Mouse (Mus musculus) heart, embryonic 12.5 days (tissue): Measurements from ENCODE around the gene Zfp672. TPM values are rescaled to one million over a fixed set of nuclear protein-coding genes. Genes with fewer than 3 reads are reported as not detected.
A peak's percentile ranks its signal among the peaks of the same experiment; 100 is the strongest.

Source experiments
- ATAC-seq: fragments of 200-750 bp; cut with Nextera tagmentation; 2 replicates; pipeline ENCODE4 v1.8.0; 2017; ENCODE audit warnings: moderate TSS enrichment, moderate library complexity; ENCODE audit not compliant: insufficient number of reproducible peaks, low FRiP score
- H3K27ac ChIP-seq: fragments of 300-500 bp; sonication (generic); 2 replicates; pipeline ENCODE4 v1.5.1; 2016; ENCODE audit warnings: mild to moderate bottlenecking, moderate library complexity; ENCODE audit not compliant: poor library complexity, severe bottlenecking
- H3K27me3 ChIP-seq: fragments of 300-500 bp; sonication (generic); replicated peaks from 2 replicates; pipeline ENCODE4 v1.6.1; 2016; ENCODE audit warnings: mild to moderate bottlenecking, moderate library complexity
- H3K36me3 ChIP-seq: fragments of 300-500 bp; sonication (generic); 2 replicates; pipeline ENCODE4 v1.6.1; 2016; ENCODE audit warnings: mild to moderate bottlenecking, moderate library complexity
- H3K4me1 ChIP-seq: fragments of 300-500 bp; sonication (generic); replicated peaks from 2 replicates; pipeline ENCODE4 v1.6.1; 2016; ENCODE audit warnings: mild to moderate bottlenecking
- H3K4me2 ChIP-seq: fragments of 300-500 bp; sonication (generic); 2 replicates; pipeline ENCODE4 v1.6.1; 2016; ENCODE audit warnings: mild to moderate bottlenecking, moderate library complexity
- H3K4me3 ChIP-seq: fragments of 300-500 bp; sonication (generic); 2 replicates; pipeline ENCODE4 v1.5.1; 2016; ENCODE audit warnings: mild to moderate bottlenecking
- H3K9ac ChIP-seq: fragments of 300-500 bp; sonication (generic); 2 replicates; pipeline ENCODE4 v1.6.1; 2016; ENCODE audit warnings: mild to moderate bottlenecking, moderate library complexity
- H3K9me3 ChIP-seq: fragments of 300-500 bp; sonication (generic); replicated peaks from 2 replicates; pipeline ENCODE4 v1.6.1; 2016; ENCODE audit warnings: mild to moderate bottlenecking, moderate library complexity
- WGBS: fragments of 180-500 bp; shearing (Covaris S2); methylation state at CpG from one replicate; pipeline ENCODE4 v1.1.7; 2016; 5-methylcytosine and 5-hydroxymethylcytosine counted together
- polyA plus RNA-seq: library from polyadenylated mRNA; unstranded; fragments of >200 nt; fragmentation: Nextera tagmentation; extraction: Ambion mirVana; gene quantifications from 2 replicates; pipeline ENCODE4 v1.2.1, GENCODE M21; 2016

Gene Zfp672
- polyA plus RNA-seq, 1 experiment from 2014 or later, result 32.4 TPM

DNA sequence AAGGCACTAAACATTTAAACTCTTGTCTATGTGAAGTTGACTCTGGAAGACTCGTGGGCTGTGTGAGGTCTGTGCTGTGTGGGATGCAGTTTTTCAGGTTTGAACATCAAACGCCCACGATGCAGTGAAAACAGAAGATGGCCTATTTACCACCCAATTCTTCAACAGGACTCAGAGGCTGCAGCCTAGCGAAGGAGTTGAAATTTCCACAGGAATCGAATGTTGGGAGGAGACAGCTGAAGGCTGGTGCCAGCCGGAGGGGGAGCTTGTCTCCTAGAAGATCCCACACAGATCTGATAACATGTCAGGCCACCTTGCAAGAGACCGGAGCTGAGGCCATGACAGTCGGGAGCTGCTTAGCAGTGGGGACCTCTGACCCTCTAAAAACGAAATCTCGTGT lies 24.3 kb upstream of the Zfp672 start:
- no peak overlapping the region for H3K27ac ChIP-seq
- 54% methylated on average over 10 of the region's 10 CpGs for WGBS
- ATAC-seq, result no peak

DNA sequence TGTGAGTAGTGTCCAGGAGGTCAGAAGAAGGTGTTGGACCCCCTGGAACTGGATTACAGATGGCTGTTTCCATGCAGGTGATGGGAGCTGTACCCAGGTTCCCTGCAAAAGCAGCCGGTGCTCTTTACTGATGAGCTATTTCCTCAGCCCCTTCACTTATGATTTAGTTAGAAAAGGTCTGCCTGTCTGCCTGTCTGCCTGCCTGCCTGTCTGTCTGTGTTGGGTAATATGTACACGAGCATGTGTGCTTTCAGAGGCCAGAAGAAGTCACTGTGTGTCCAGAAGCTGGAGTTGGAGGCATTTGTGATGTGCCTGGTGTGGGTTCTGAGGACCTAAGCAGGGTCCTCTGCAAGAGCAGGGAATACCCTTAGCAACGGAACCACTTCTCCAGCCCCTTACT lies 23.6 kb upstream of the Zfp672 start:
- Histone ChIP-seq H3K36me3 (no peaks in the 10 kb centered on the region), H3K4me2 (no peak overlapping the region), H3K27me3 (no peaks in the 10 kb centered on the region), H3K4me1 (peaks cover 10% of the 10 kb centered on the region), H3K4me3 (no peak overlapping the region), H3K9me3 (no peaks in the 10 kb centered on the region), H3K27ac (no peak overlapping the region), H3K9ac (no peak overlapping the region)
- no peak for ATAC-seq
- 66% methylated on average over 3 of the region's 3 CpGs for WGBS

More for the DNA sequence above, 24.3 kb upstream of the Zfp672 start:
- H3K9me3 ChIP-seq, result no peaks in the 10 kb centered on the region
- no peaks in the 10 kb centered on the region for H3K36me3 ChIP-seq
- no peak overlapping the region for H3K4me2 ChIP-seq
- H3K9ac ChIP-seq, result no peak overlapping the region
- H3K27me3 ChIP-seq, result no peaks in the 10 kb centered on the region
- no peak overlapping the region for H3K4me3 ChIP-seq
- H3K4me1 ChIP-seq, result peaks cover 10% of the 10 kb centered on the region

DNA sequence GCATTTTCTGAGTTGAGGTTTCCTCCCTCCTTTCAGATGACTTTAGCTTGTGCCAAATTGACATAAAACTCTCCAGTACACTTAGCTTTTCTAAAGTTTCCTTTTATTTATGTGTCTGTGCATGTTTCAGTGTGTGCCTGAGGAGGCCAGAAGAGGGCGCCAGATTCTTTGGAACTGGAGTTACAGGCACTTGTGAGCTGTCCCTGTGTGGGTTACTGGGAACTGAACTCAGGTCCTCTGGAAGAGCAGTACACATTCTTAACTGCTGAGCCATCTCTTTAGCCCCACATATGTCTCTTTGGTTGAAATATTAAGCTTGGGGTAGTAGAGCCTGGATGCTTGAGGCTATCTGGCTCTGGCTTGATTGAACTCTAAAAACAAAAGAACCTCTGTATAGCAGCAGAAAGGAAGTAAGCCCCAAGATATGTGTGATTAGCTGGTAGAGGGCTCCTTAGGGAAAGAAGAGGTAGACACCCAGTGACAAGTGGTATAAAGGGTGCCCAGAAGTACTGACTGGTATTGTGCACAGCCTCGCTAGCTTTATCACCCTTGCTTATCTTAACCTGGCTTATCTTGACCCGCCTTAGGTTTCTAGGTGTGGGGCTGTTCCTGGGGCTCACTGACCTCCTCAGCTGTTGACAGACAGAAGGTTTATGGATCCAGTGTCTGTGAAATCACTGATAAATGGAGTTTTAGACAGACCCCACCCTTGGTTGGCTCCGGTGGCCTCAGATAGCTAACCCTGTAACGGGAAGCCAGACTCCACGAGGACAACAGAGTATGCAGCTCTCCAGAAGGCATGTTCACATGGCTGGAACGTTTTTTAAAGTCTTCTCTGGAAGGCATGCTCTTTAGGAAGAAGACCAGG lies 22.8 kb upstream of the Zfp672 start:
- Histone ChIP-seq H3K27me3 (no peaks in the 10 kb centered on the region), H3K27ac (no peak overlapping the region), H3K4me2 (no peak overlapping the region), H3K36me3 (no peaks in the 10 kb centered on the region), H3K4me1 (peaks cover 10% of the 10 kb centered on the region), H3K9me3 (no peaks in the 10 kb centered on the region), H3K9ac (no peak overlapping the region), H3K4me3 (no peak overlapping the region)
- WGBS, result 10% methylated on average over 7 of the region's 7 CpGs
- peak; percentile 56; the same call in 1 of the 2 replicates for ATAC-seq

DNA sequence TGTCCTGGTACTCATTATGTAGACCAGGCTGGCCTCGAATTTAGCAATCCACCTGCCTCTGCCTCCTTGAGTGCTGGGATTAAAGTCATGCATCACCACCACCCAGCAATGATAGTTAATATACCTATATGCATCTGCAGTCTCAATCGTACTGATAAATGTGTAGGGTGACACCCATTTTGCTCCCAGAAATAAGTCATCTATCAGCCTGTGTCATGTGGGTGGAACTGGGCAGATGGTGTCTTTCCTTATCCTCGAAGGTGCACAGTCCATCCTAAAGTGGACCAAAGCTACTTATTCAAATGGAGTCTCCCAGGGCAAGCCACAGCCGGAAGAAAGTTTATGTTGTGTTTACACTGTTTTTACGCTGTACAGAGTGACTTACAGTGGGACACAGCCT lies 21.0 kb upstream of the Zfp672 start:
- Histone ChIP-seq H3K27me3 (no peaks in the 10 kb centered on the region), H3K4me1 (peaks cover 10% of the 10 kb centered on the region), H3K36me3 (peaks cover 16% of the 10 kb centered on the region), H3K9ac (no peak overlapping the region), H3K4me2 (no peak overlapping the region), H3K27ac (no peak overlapping the region), H3K4me3 (no peak overlapping the region), H3K9me3 (no peaks in the 10 kb centered on the region)
- no peak for ATAC-seq
- 80% methylated on average over 5 of the region's 5 CpGs for WGBS

DNA sequence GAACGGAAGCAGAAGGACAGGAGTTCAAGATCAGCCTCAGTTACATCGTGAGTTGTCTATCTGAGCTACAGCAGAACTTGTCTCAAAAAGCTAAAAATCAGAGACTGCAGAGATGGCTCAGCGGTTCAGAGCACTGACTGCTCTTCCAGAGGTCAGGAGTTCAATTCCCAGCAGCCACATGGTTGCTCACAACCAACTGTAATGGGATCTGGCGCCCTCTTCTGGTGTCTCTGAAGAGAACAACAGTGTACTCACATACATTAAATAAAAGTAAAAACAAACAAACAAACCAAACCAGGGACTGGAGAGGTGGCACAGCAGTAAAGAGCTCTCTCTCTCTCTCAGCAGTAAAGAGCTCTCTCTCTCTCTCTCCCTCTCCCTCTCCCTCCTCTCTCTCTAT lies 20.5 kb upstream of the Zfp672 start:
- 68% methylated on average over 4 of the region's 4 CpGs for WGBS
- no peak for ATAC-seq

DNA sequence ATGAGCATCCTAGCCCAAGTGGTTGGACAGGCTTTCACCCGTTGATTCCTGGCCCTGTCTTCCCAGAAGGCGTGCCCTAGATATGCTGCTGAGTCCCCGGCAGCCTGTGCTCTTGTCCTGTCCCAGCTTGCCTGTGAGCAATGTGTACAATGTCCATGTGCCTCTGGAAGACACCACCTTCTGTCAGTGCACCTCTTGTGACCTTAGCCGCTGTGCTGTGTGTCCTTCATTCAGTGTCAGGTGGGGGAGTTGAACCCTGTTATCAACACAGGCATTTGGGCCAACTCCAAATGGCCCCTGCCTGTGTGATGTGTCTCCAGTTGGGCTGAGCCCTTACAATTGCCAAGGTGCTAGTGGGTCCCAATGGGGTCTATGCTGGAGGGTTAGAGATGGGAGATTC lies 16.6 kb upstream of the Zfp672 start:
- Histone ChIP-seq H3K4me3 (no peak overlapping the region), H3K4me2 (no peak overlapping the region), H3K36me3 (peaks cover 49% of the 10 kb centered on the region), H3K27me3 (no peaks in the 10 kb centered on the region), H3K27ac (no peak overlapping the region), H3K9me3 (no peaks in the 10 kb centered on the region), H3K4me1 (no peaks in the 10 kb centered on the region), H3K9ac (no peak overlapping the region)
- ATAC-seq, result no peak
- WGBS, result 79% methylated on average over 4 of the region's 4 CpGs

More for the DNA sequence above, 20.5 kb upstream of the Zfp672 start:
- H3K36me3 ChIP-seq, result peaks cover 22% of the 10 kb centered on the region
- H3K27me3 ChIP-seq, result no peaks in the 10 kb centered on the region
- no peak overlapping the region for H3K4me2 ChIP-seq
- H3K27ac ChIP-seq, result no peak overlapping the region
- H3K4me3 ChIP-seq, result no peak overlapping the region
- no peak overlapping the region for H3K9ac ChIP-seq
- peaks cover 10% of the 10 kb centered on the region for H3K4me1 ChIP-seq
- H3K9me3 ChIP-seq, result no peaks in the 10 kb centered on the region

DNA sequence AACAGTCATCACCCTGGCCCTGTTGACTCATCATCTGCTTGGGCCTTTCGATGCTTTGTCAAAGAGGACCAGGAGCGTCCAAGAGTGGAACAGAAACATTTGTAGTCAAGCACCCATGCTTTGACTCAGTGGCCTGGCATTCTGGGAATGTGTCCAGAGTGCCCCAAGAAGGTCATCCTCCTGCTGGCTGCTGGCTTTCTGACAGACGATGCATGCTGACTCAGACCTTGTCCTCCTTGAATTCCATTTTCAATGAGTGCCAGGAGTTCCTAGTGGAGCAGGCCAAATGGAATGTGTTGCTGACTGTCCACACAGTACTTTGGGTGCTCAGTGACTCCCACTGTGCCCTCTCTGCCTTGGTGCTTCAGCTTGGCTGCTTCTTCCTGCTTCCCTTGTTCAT lies 4.6 kb upstream of the Zfp672 start:
- ATAC-seq, result no peak
- Histone ChIP-seq H3K9ac (no peak overlapping the region), H3K36me3 (peaks cover 51% of the 10 kb centered on the region), H3K4me2 (no peak overlapping the region; the same call in 1 of the 2 replicates), H3K4me3 (no peak overlapping the region), H3K9me3 (no peaks in the 10 kb centered on the region), H3K27ac (peak overlapping the region; percentile 78), H3K27me3 (no peaks in the 10 kb centered on the region), H3K4me1 (peaks cover 37% of the 10 kb centered on the region)
- 41% methylated on average over 3 of the region's 3 CpGs for WGBS

DNA sequence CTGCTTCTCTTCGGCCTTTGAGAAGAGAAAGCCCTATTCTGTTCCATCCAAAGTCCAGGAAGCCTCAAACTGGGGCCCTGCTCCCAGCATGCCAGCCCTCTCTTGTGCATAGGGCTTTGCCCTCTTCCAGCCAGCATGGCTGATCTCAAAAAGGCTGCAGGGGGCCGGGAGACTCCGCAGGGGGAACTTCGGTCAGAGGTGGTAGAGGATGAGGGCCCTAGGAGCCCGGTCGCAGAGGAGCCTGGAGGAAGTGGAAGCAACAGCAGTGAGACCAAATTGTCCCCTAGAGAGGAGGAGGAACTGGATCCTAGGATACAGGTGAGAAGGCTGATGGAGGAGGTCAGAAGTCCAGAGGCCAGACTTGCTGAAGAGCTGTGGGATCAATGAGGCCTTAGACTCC lies 1.4 kb upstream of the Zfp672 start:
- Histone ChIP-seq H3K4me1 (peaks cover 49% of the 10 kb centered on the region), H3K4me3 (peak overlapping the region; percentile 90), H3K9ac (peak overlapping the region; percentile 95), H3K4me2 (peak overlapping the region; percentile 90), H3K27me3 (no peaks in the 10 kb centered on the region), H3K27ac (no peak overlapping the region), H3K36me3 (peaks cover 39% of the 10 kb centered on the region), H3K9me3 (no peaks in the 10 kb centered on the region)
- ATAC-seq, result no peak
- WGBS, result 76% methylated on average over 6 of the region's 6 CpGs

DNA sequence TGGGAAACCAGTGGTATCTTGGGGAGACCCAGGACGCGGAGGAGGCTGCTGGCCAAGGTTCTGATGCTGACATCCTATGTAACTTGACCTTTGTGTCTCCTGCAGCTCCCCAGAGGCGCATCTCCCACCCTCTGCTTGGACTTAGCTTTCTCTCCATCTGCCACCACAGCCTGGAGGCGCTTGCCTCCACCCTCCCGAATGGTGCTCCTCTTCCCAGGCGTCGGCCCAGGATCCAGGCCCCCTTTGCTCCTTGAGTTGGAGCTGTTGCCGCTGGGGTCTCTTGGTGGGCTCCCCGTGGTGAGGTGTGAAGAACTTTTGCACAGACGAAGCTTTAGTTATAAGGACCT lies 983 bp upstream of the Zfp672 start:
- Histone ChIP-seq H3K4me3 (peak overlapping the region; percentile 90), H3K27ac (peak overlapping the region; percentile 69; the same call in 1 of the 2 replicates), H3K27me3 (no peaks in the 10 kb centered on the region), H3K9me3 (no peaks in the 10 kb centered on the region), H3K4me1 (peaks cover 49% of the 10 kb centered on the region), H3K36me3 (peaks cover 36% of the 10 kb centered on the region), H3K4me2 (peak overlapping the region; percentile 90), H3K9ac (peak overlapping the region; percentile 95)
- WGBS, result 12% methylated on average over 10 of the region's 10 CpGs
- no peak for ATAC-seq

DNA sequence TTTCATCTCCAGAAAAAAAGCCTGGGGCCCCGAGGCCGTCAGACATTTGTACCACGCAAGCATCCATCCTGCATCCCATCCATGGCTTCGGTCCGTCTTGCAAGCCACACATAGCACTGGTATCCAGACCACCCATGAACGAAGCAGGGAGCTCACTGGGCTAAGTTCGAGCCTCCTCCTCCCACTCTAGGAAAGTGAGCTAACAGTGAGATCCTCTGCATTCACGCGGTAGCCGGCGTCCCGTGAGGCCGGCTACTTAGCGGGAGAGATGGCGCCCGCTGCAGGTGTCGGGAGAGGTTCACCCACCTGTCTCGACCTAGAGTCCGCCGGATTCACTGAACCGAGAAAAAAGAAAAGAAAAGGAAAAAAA lies 248 bp downstream of the Zfp672 start:
- Histone ChIP-seq H3K9ac (peak overlapping the region; percentile 95), H3K4me3 (peak overlapping the region; percentile 90), H3K4me2 (peak overlapping the region; percentile 79), H3K27ac (peak overlapping the region; percentile 41; the same call in 1 of the 2 replicates), H3K27me3 (no peaks in the 10 kb centered on the region), H3K36me3 (peaks cover 34% of the 10 kb centered on the region), H3K4me1 (peaks cover 47% of the 10 kb centered on the region), H3K9me3 (no peaks in the 10 kb centered on the region)
- under 1% methylated on average over 21 of the region's 21 CpGs for WGBS
- peak; percentile 24; the same call in 1 of the 2 replicates for ATAC-seq

DNA sequence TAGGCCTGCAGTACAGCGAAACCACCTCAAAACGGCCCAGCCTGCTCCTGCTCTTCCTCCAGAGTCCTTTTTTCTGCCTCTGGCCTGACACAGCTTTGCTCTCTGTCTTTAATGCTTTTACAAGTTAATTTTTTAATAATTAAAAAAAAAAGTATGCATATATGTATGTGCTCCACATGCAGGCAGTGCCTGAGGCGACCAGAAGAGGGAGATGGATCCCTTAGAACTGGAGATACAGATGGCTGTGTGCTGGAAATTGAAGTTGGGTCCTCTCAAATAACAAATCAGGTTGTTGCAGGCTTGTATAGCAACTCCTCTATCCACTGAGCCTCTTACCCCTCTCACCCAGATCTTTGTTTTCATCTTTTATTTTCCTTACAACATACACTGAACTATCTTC lies 3.4 kb downstream of the Zfp672 start:
- peaks cover 31% of the 10 kb centered on the region for H3K4me1 ChIP-seq
- no peak for ATAC-seq
- no peaks in the 10 kb centered on the region for H3K9me3 ChIP-seq
- WGBS, result 95% methylated on average over 3 of the region's 3 CpGs
- H3K4me2 ChIP-seq, result no peak overlapping the region
- H3K36me3 ChIP-seq, result peaks cover 18% of the 10 kb centered on the region
- no peak overlapping the region for H3K27ac ChIP-seq
- H3K27me3 ChIP-seq, result no peaks in the 10 kb centered on the region
- H3K9ac ChIP-seq, result no peak overlapping the region
- H3K4me3 ChIP-seq, result no peak overlapping the region
